Mouse (Mus musculus) left cerebral cortex, adult 11 months (tissue): ENCODE measurements around the gene Pbld2.
"Not testable (repeated sequence)": the region's sequence is repeated elsewhere in the genome, so short reads cannot be mapped to it uniquely, and the experiment has no call there.

ENCODE experiments used
- DNase-seq: peaks from one replicate; pipeline ENCODE4 v3.0.0; 2022; ENCODE audit warnings: low spot score

The Pbld2 gene

GRCm38 (mm10) chr10:63025491-63026011 is 1.4 kb downstream of the Pbld2 start:
- no peak for DNase-seq

DNA sequence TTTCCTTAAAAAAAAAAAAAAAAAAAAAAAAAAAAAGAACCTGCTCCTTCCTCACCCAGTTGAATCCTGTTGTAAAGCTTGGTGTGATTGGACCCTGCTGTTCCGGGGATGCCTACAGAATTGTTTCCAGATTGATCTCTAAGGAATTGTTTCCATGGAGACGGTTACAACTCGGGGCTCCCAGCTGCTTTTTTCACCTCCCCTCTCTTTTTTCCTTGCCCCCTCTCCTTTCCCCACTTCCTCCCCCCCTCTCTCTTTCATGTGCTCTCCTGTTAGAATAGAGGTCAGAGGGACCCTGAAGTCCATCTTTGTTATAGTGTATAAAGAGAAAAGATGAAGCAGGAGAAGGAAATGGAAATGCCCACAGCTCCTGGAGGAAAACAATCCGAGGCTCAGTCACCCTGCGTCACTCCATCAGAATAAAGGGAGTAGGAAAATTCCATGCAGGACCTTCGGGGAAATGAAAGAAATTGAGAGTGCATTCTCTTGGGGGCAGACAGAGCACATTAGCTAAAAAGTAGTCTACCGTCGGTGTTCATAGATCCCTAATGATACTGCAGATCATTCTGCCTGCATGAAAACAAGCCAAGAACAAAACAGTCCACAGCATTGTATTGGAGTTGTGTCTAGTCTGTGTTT is 2.2 kb downstream of the Pbld2 start:
- DNase-seq = no peak

- no peak for DNase-seq
Measured at GRCm38 (mm10) chr10:63026795-63027160, 2.7 kb downstream of the Pbld2 start.

- no peak for DNase-seq
Measured at GRCm38 (mm10) chr10:63027376-63028161, 3.5 kb downstream of the Pbld2 start.

- DNase-seq = no peak
Measured at GRCm38 (mm10) chr10:63028396-63028795, 4.3 kb downstream of the Pbld2 start.

DNA sequence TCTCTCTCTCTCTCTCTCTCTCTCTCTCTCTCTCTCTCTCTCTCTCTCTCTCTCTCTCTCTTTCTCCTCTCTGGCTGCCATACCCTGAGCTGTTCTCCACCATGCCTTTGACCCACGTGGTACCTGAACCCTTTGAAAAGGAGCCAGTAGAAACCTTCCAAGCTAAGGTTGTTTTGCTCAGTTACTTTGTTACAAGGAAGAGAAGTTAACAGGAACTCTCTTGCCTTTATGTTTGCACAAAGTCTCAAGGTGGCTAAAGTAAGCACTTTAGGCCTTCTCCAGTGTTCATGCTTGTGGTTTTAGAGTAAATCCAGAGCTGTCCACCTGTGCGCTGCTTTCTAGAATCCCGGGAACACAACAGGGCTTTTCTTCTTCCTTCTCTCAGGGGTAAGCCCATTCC is 8.2 kb downstream of the Pbld2 start:
- no peak for DNase-seq

- DNase-seq = no peak
Measured at GRCm38 (mm10) chr10:63032956-63033355, 8.8 kb downstream of the Pbld2 start.

DNA sequence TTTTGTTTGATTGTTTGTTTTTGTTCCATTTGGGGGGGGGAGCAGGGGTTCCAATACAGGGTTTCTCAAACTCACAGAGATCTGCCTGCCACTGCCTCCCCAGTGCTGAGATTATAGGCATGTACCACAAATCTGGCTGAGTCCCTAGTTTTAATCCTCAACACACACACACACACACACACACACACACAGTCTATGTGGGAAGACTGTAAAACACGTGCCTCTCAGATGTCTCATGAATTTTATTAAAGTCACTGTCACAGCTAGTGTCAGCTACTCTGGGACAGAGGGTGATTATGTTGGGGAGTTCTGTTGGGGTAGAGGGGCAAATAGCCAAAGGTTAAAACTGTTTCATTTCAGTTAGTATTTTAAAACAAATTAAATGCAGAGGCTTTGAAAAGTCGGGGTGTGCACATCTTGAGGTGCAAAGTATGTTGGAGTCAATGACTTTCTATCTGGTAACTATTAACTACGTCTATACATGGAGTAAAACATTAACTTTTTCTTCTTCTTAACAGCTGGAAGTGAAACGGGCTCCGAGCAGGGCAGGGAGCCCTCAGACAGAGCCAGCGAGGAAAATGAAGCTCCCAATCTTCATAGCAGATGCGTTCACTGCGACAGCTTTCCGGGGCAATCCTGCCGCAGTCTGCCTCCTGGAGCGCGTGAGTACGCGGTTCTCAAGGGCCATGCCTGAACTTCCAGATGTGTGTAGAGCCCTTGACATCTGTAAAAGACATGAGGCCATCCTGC is 14.6 kb downstream of the Pbld2 start:
- no peak for DNase-seq

GRCm38 (mm10) chr10:63039867-63040628 is 15.9 kb downstream of the Pbld2 start:
- no peak for DNase-seq

DNA sequence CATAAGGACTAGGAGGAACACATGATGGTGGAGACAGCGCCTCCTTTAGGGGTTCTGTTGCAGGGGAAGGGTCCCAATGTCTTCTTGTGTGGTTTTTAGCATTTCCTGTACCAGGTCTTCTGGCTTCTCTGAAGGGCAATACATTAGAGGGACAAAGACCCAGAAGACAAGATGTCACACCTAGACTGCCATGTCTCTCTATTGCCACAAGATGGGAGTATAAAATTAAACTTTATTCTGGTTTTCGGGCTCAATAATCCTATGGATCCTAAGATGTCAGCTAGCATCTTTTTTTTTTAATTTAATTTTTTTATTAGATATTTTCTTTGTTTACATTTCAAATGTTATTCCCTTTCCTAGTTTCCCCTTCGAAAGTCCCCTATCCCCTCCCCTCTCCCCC is 19.0 kb downstream of the Pbld2 start:
- no peak for DNase-seq

GRCm38 (mm10) chr10:63047751-63048150 is 23.6 kb downstream of the Pbld2 start:
- DNase-seq = no peak

DNA sequence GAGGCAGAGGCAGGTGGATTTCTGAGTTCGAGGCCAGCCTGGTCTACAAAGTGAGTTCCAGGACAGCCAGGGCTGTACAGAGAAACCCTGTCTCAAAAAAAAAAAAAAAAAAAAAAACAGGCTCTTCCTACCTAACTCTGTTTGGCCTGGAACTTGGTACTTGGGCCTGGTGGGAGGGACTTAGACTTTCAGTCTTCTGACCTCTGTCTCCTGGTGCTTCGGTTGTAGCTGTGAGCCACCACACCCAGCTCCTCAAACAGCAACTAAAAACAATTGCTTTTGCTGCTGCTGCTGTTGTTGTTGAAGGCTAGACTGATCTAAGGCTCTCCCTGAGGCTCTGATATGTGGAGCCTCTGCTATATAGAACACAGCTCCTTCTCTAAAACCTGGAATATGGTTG is 25.0 kb downstream of the Pbld2 start:
- DNase-seq = no peak

- DNase-seq = no peak
Measured at GRCm38 (mm10) chr10:63051267-63051666, 27.2 kb downstream of the Pbld2 start.

DNA sequence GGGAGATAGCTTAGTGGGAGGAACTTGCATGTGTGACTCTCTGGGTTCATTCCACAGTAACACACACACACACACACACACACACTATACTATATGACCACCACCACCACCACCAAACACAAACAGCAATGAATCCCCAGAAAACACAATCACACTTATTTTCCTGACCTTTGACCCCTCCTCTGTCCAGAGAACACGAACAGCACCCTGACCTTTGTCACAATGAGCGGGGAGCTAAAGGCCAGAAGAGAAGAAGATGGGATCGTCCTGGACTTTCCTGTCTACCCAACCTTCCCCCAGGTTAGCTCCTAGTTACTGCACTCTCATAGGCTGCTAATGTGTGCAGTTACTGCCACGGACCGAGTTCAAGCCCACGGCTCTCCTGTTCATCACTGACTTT is 27.9 kb downstream of the Pbld2 start:
- DNase-seq = no peak

- DNase-seq = no peak
Measured at GRCm38 (mm10) chr10:63053007-63053406, 28.9 kb downstream of the Pbld2 start.

DNA sequence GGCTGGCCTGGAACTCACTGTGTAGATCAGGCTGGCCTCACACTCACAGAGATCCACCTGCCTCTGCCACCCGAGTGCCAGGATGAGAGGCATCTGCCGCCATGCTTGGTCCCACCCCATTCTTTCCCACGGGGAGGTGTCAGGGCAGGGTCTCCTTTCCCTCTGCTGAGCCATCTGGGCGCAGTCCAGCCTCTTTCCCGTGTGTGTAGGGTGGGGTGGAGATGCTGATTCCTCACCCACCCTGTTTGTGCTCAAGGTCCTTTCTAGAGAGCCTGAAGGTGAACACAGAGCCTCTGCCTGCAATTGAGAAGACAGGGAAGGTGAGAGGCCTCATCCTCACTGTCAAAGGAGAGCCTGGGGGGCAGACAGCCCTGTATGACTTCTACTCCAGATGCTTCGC is 30.0 kb downstream of the Pbld2 start:
- not testable (repeated sequence) for DNase-seq

DNA sequence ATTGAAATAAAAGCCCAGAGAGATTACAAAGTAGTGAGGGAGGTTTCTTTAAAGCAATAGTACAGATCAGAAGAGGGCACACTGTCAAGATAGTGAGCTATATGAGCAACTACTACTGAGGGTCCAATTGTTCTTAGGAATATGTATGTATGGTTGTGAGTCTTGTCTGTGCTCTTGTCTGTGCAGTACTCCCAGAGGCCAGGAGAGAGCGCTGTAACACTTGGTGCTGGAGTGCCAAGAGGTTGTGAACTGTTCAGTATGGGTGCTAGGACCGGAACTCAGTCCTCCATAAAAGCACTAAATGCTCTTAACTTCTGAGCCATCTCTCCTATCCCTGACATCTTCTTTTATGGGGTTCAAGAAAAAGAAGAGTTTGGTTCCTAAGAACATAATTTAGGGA is 30.5 kb downstream of the Pbld2 start:
- DNase-seq = no peak

DNA sequence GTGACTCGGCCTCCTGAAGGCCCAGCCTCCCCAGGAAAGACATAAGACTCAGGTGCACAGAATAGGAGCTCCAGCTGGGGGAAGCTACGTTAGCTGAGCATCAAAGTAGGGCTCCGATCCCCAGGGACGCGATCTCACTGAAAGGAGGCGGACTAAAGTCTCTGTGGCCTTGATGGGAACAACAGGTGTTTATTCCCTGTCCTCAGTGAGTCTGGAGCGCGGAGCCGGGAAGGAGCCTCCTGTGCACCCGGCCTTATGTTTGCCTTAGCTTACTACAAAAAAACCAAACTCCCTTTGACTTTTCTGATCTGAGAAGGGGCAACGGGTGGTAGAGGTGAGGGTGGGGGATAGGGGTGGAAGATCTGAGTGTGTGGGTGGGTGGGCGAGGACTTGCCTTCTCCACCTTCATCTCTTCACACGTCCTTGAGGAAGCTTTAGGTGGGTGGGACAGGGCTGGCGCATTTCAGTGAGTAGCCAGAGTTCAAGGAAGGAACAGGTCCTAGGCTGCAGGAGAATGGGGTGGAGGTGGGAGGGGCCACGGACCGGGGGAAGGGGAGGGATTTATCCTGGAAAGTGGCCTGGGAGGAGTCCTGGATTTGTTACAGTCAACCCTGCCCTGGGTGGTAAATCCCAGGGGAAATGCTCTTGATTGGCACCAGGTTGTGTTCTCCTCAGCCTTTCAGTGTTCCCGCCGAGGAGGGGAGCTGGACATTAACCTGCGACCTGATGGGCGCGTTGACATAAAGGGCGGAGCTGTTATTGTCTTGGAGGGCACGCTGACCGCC is 33.0 kb downstream of the Pbld2 start:
- DNase-seq = no peak

- DNase-seq = no peak
Measured at GRCm38 (mm10) chr10:63059862-63060261, 35.7 kb downstream of the Pbld2 start, which contains the start of gene Pbld1. TSS of gene Pbld1 (plus strand) at chr10:63060162.

DNA sequence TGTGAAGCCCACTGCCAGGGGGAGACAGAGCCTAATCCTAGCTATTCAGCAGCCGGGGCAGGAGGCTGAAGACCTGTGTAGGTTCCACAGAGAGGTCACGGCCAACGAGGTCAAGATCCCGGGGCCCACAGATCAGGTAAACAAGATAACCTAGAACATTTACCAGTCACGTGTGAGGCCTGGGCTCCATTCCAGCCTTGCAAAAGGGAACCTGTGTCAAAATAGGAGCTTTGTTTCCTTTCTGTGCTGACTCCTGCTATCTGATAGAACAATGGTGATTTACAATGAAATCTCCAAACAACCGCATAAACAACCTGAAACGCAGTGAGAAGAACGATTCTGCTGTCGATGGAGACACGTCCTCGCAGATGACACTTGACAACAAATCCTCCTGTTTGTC is 36.3 kb downstream of the Pbld2 start:
- no peak for DNase-seq

DNA sequence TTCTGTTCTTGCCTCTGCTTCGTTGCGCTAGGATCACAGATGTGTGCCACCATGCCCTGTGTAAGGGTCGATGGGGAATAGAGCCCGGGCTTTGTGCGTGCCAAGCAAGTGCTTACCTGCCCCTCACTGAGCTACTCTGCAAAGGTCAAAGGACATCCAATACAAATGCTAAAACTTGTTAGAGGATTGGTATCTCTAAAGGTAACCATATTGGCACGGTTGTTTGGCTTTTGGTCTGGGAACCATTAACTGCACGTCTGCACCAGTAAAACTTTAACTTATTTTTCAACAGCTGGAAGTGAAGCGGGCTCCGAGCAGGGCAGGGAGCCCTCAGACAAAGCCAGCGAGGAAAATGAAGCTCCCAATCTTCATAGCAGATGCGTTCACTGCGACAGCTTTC is 37.2 kb downstream of the Pbld2 start:
- no peak for DNase-seq
